Comparison of ENCODE assay signal across 10 mouse cellular contexts in the genomic region with DNA sequence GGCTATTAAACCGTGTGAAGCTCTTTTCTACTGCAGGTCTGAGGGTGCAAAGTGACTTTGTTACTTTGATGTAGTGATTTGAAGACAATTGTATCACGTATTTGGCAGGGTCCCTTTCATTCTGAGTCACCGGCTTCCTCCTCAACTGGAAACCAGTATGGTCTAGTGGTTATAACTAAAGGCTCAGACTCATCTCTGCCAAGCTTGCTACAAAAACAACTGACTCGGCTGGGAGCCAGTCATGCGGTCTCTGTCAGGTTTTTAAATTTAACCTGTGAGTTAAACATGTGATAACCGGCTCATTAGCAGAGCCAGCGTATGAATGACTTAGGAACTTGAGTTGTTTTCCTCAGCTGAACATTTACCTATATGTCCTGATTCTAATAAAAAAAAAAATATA. TPM values are rescaled to one million over a fixed set of nuclear protein-coding genes. Genes with fewer than 3 reads are reported as not detected.
DNase-seq lines count a peak whose midpoint lies in the region; ATAC-seq and TF ChIP-seq lines count a peak whose summit lies in the region.
"Had no signal": no experiment of that assay in that cellular context is flagged by ENCODE, and none has a peak within 500 bp of the region (broad histone marks: within the 10 kb centered on the region; RNA-seq: fewer than 3 reads in every experiment).

No protein-coding gene starts in this region.

- no peaks in the 10 kb centered on the region for H3K9me3 ChIP-seq in kidney, embryonic 14.5 days (ENCODE audit: control insufficient read depth, low read length)
- peaks cover 5% of the 10 kb centered on the region for H3K9me3 ChIP-seq in CH12.LX (replicated peaks; ENCODE audit: low read length)
- no peaks in the 10 kb centered on the region for H3K9me3 ChIP-seq in intestine, embryonic 15.5 days
- H3K9me3 ChIP-seq: neural tube, embryonic 13.5 days had no signal

- no peaks in the 10 kb centered on the region for H3K4me1 ChIP-seq in kidney, embryonic 14.5 days (ENCODE audit: control insufficient read depth, insufficient read depth, low read length)
- H3K4me1 ChIP-seq in CH12.LX (ENCODE audit: control insufficient read depth in 1 of 2, insufficient read depth in 2 of 2) = peaks cover 17 to 69% of the 10 kb centered on the region in 2 experiments
- H3K4me1 ChIP-seq in embryonic fibroblast, embryonic 13.5 days (ENCODE audit: control insufficient read depth, insufficient read depth, low read length) = no peaks in the 10 kb centered on the region
- H3K4me1 ChIP-seq in intestine, embryonic 15.5 days (replicated peaks) = no peaks in the 10 kb centered on the region
- H3K4me1 ChIP-seq: neural tube, embryonic 13.5 days had no signal

- peaks cover 8% of the 10 kb centered on the region; the same call in 1 of the 2 replicates for H3K79me2 ChIP-seq in CH12.LX (replicated peaks; ENCODE audit: control insufficient read depth, extremely low read depth, insufficient read depth, poor library complexity, severe bottlenecking)

- TF ChIP-seq RAD21 in CH12.LX (IDR thresholded peaks at IDR 0.05; ENCODE audit: low read depth, low read length) = no peak

- no peak overlapping the region for H3K27ac ChIP-seq in kidney, embryonic 14.5 days (ENCODE audit: low read depth, low read length)
- H3K27ac ChIP-seq in CH12.LX (ENCODE audit: insufficient read depth, low read depth) = peak overlapping the region; percentile 93
- 0 out of 2 replicates have a peak overlapping the region, but pooled peaks have one; percentile 23 for H3K27ac ChIP-seq in embryonic fibroblast, embryonic 13.5 days (ENCODE audit: insufficient read depth, low read length)
- H3K27ac ChIP-seq in intestine, embryonic 15.5 days = no peak overlapping the region
- H3K27ac ChIP-seq: neural tube, embryonic 13.5 days had no signal

- WGBS in kidney, embryonic 14.5 days = 52% methylated on average over 7 of the region's 7 CpGs
- 82% methylated on average over 7 of the region's 7 CpGs for WGBS in intestine, embryonic 15.5 days

- in situ Hi-C loops in CH12.LX (cut with MboI; ENCODE audit: low pct_ligation_motif_present, low pct_unique_long_range_greater_than_20kb, low sequenced_read_pairs) = no loop called here

- no peaks in the 10 kb centered on the region for H3K36me3 ChIP-seq in kidney, embryonic 14.5 days (ENCODE audit: control insufficient read depth, insufficient read depth, low read length)
- peaks cover 5 to 21% of the 10 kb centered on the region in 2 experiments for H3K36me3 ChIP-seq in CH12.LX (replicated peaks in 1 of 2; ENCODE audit: control insufficient read depth in 1 of 2, insufficient read depth in 1 of 2, low read length in 1 of 2)
- no peaks in the 10 kb centered on the region for H3K36me3 ChIP-seq in intestine, embryonic 15.5 days

- dilution Hi-C loops in CH12.LX (cut with MboI; ENCODE audit: extremely low pct_ligation_motif_present, extremely low pct_unique_long_range_greater_than_20kb, low sequenced_read_pairs) = no loop called here

- H3K27me3 ChIP-seq in kidney, embryonic 14.5 days (ENCODE audit: control insufficient read depth, insufficient read depth, low read length) = no peaks in the 10 kb centered on the region
- no peaks in the 10 kb centered on the region for H3K27me3 ChIP-seq in CH12.LX (replicated peaks)
- no peaks in the 10 kb centered on the region for H3K27me3 ChIP-seq in intestine, embryonic 15.5 days (replicated peaks)
- H3K27me3 ChIP-seq: neural tube, embryonic 13.5 days had no signal

- TF ChIP-seq EP300 in CH12.LX (IDR thresholded peaks at IDR 0.05; ENCODE audit: low read length) = peak; percentile 91

- no peak overlapping the region for H3K4me3 ChIP-seq in kidney, embryonic 14.5 days (ENCODE audit: low read length)
- no peak overlapping the region for H3K4me3 ChIP-seq in CH12.LX (replicated peaks in 1 of 3; ENCODE audit: low read depth in 2 of 3, low read length in 2 of 3, poor library complexity in 1 of 3)
- no peak overlapping the region for H3K4me3 ChIP-seq in embryonic fibroblast, embryonic 13.5 days (ENCODE audit: insufficient read depth, low read length)
- H3K4me3 ChIP-seq in intestine, embryonic 15.5 days (replicated peaks) = no peak overlapping the region
- H3K4me3 ChIP-seq: neural tube, embryonic 13.5 days had no signal

- intact Hi-C loops in left cerebral cortex, postnatal 4 days (cut with DNase I) = no loop called here

- no peak overlapping the region for H3K9ac ChIP-seq in kidney, embryonic 14.5 days (ENCODE audit: low read depth, low read length)
- no peak overlapping the region for H3K9ac ChIP-seq in CH12.LX (ENCODE audit: insufficient read depth, low read depth)
- no peak overlapping the region for H3K9ac ChIP-seq in intestine, embryonic 15.5 days
- H3K9ac ChIP-seq: neural tube, embryonic 13.5 days had no signal

- ATAC-seq in kidney, embryonic 14.5 days (ENCODE audit: low FRiP score, low TSS enrichment) = no peak
- ATAC-seq in megakaryocyte, adult 5-6 weeks (ENCODE audit: poor library complexity, severe bottlenecking) = peak; percentile 31; the same call in 1 of the 2 replicates
- ATAC-seq in intestine, embryonic 15.5 days = no peak

- DNase-seq in kidney, adult 11 months = peak; percentile 27
- DNase-seq in CH12.LX (ENCODE audit: extremely low read depth) = peak; percentile 93
- DNase-seq in left cerebral cortex, postnatal 4 days = no peak
- DNase-seq: lung, postnatal 14 days had no signal

- no peak overlapping the region for H3K4me2 ChIP-seq in kidney, embryonic 14.5 days (replicated peaks; ENCODE audit: low read depth, low read length)
- peak overlapping the region; percentile 39; the same call in 1 of the 2 replicates for H3K4me2 ChIP-seq in CH12.LX (ENCODE audit: insufficient read depth, low read depth, poor library complexity, severe bottlenecking)
- H3K4me2 ChIP-seq in intestine, embryonic 15.5 days (replicated peaks) = no peak overlapping the region
- H3K4me2 ChIP-seq: neural tube, embryonic 13.5 days had no signal

- TF ChIP-seq CTCF in CH12.LX (conservative IDR thresholded peaks at IDR 0.05 in 1 of 2, IDR thresholded peaks at IDR 0.05 in 1 of 2; ENCODE audit: low read depth in 2 of 2, low read length in 2 of 2) = no peak
- TF ChIP-seq CTCF in embryonic fibroblast, embryonic 13.5 days (IDR thresholded peaks at IDR 0.05; ENCODE audit: borderline replicate concordance, insufficient read depth, low read length) = no peak

- 0 out of 2 replicates have a peak, but pooled peaks have one; percentile 20 for TF ChIP-seq POLR2A in CH12.LX (IDR thresholded peaks at IDR 0.05; ENCODE audit: low read depth, low read length)
- no peak for TF ChIP-seq POLR2A in embryonic fibroblast, embryonic 13.5 days (IDR thresholded peaks at IDR 0.05; ENCODE audit: low read depth, low read length)

TF ChIP-seq in CH12.LX, 34 proteins besides CTCF, POLR2A, EP300 and RAD21 (continues in another document):
- TF ChIP-seq IRF4 (IDR thresholded peaks at IDR 0.05; ENCODE audit: low read depth, low read length) (peak; percentile 96), ZC3H11A (IDR thresholded peaks at IDR 0.05; ENCODE audit: low read depth, low read length) (no peak), MXI1 (IDR thresholded peaks at IDR 0.05; ENCODE audit: low read depth, low read length) (peak; percentile 84), ZNF384 (IDR thresholded peaks at IDR 0.05; ENCODE audit: low read depth, low read length) (no peak), SIN3A (IDR thresholded peaks at IDR 0.05; ENCODE audit: low read length) (peak; percentile 68), MAZ (IDR thresholded peaks at IDR 0.05; ENCODE audit: low read depth, low read length) (no peak), ZKSCAN1 (IDR thresholded peaks at IDR 0.05; ENCODE audit: borderline replicate concordance, low read depth, low read length) (no peak), CHD2 (IDR thresholded peaks at IDR 0.05; ENCODE audit: low read length) (no peak), ETS1 (conservative IDR thresholded peaks at IDR 0.05; ENCODE audit: low read depth, low read length) (peak; percentile 95), RCOR1 (conservative IDR thresholded peaks at IDR 0.05; ENCODE audit: low read depth, low read length) (no peak), E2F4 (IDR thresholded peaks at IDR 0.05; ENCODE audit: insufficient replicate concordance, low read depth, low read length) (no peak), HCFC1 (IDR thresholded peaks at IDR 0.05; ENCODE audit: low read depth, low read length) (no peak)

RNA-seq across cellular contexts. Expression of gene Gnptab, which starts 26.9 kb away (rescaled TPM):
- 6.7 and 17.6 TPM in 2 replicates for polyA plus RNA-seq in kidney, embryonic 14.5 days (2014; fragmentation: Nextera tagmentation; extraction: Ambion mirVana)
- 18.0 and 18.7 TPM in 2 replicates for total RNA-seq in CH12.LX (2012; rRNA removed)
- 12.2 and 13.2 TPM in 2 replicates for total RNA-seq in CH12.LX (2014; rRNA removed)
- 34.7 and 38.2 TPM in 2 replicates for polyA plus RNA-seq in CH12.LX (2012; ENCODE audit: insufficient read length, low read depth)
- 28.7 and 41.1 TPM in 2 replicates for polyA plus RNA-seq in embryonic fibroblast, embryonic 13.5 days (2011; ENCODE audit: insufficient read length, low read depth, missing spikeins)
- total RNA-seq in megakaryocyte, adult 5-6 weeks (2015) = 55.8 and 57.4 TPM in 2 replicates
- total RNA-seq in megakaryocyte, adult 5-6 weeks (2017) = 29.4 and 33.3 TPM in 2 replicates
- total RNA-seq in left cerebral cortex, postnatal 4 days (2021) = 10 to 100 TPM; 95.3 to 97.6 TPM
- 15.9 and 16.3 TPM in 2 replicates for polyA plus RNA-seq in intestine, embryonic 15.5 days (2015; fragmentation: Nextera tagmentation; extraction: Ambion mirVana)

RNA-seq across cellular contexts. Expression of gene Dram1, which starts 26.9 kb away (rescaled TPM):
- polyA plus RNA-seq in kidney, embryonic 14.5 days (2014; fragmentation: Nextera tagmentation; extraction: Ambion mirVana) = 0.99 and 1.0 TPM in 2 replicates
- total RNA-seq in CH12.LX (2012; rRNA removed) = 0.04 TPM in 2 replicates
- not detected in 2 replicates for total RNA-seq in CH12.LX (2014; rRNA removed)
- polyA plus RNA-seq in CH12.LX (2012; ENCODE audit: insufficient read length, low read depth) = not detected in 2 replicates
- polyA plus RNA-seq in embryonic fibroblast, embryonic 13.5 days (2011; ENCODE audit: insufficient read length, low read depth, missing spikeins) = 18.5 and 20.6 TPM in 2 replicates
- 45.0 and 46.2 TPM in 2 replicates for total RNA-seq in megakaryocyte, adult 5-6 weeks (2015)
- total RNA-seq in megakaryocyte, adult 5-6 weeks (2017) = 35.5 and 36.0 TPM in 2 replicates
- 1 to 10 TPM; 1.6 to 2.1 TPM for total RNA-seq in left cerebral cortex, postnatal 4 days (2021)
- polyA plus RNA-seq in intestine, embryonic 15.5 days (2015; fragmentation: Nextera tagmentation; extraction: Ambion mirVana) = 3.8 and 4.1 TPM in 2 replicates

RNA-seq across cellular contexts. Expression of gene Sycp3, which starts 53.6 kb away (rescaled TPM):
- polyA plus RNA-seq in kidney, embryonic 14.5 days (2014; fragmentation: Nextera tagmentation; extraction: Ambion mirVana) = not detected in 2 replicates
- total RNA-seq in CH12.LX (2012; rRNA removed) (not detected in 2 replicates), CH12.LX (2014; rRNA removed) (not detected in 2 replicates)
- not detected in 2 replicates for polyA plus RNA-seq in CH12.LX (2012; ENCODE audit: insufficient read length, low read depth)
- not detected in 2 replicates for polyA plus RNA-seq in embryonic fibroblast, embryonic 13.5 days (2011; ENCODE audit: insufficient read length, low read depth, missing spikeins)
- not detected in 2 replicates for total RNA-seq in megakaryocyte, adult 5-6 weeks (2015)
- 0.62 TPM in 1 of 2 replicates, not detected in the other for total RNA-seq in megakaryocyte, adult 5-6 weeks (2017)
- total RNA-seq in left cerebral cortex, postnatal 4 days (2021) = 1 to 10 TPM in 1 of 2 experiments, under 1 TPM in 1; 0.54 to 1.2 TPM
- polyA plus RNA-seq in intestine, embryonic 15.5 days (2015; fragmentation: Nextera tagmentation; extraction: Ambion mirVana) = 0.39 and 0.62 TPM in 2 replicates
- polyA plus RNA-seq: neural tube, embryonic 13.5 days; spleen, adult 2 months had no signal

Comparison
In these comparisons a context has a peak if more than half of its experiments do, and no peak if none do; other contexts are left out.
1. H3K27ac ChIP-seq: peak in CH12.LX (single experiment) and embryonic fibroblast, embryonic 13.5 days (single experiment); none in kidney, embryonic 14.5 days (single experiment) and intestine, embryonic 15.5 days (single experiment).